Mouse (Mus musculus) intestine, embryonic 14.5 days (tissue): ENCODE measurements at regions not wholly inside any gene's neighbourhood (a gene's known extent, or its start where the extent isn't known, plus 50 kb on each side); places are given as distances from the start of the nearest gene placed in this dataset.

Experiments
- ATAC-seq: fragments of 200-750 bp; cut with Nextera tagmentation; replicated peaks from 2 replicates; pipeline ENCODE4 v1.8.0; 2017; ENCODE audit warnings: low read depth, moderate number of reproducible peaks, moderate TSS enrichment, moderate library complexity; ENCODE audit not compliant: low FRiP score, low TSS enrichment
- DNase-seq: peaks from one replicate; pipeline ENCODE4 v3.0.0-alpha.2; 2018; ENCODE audit warnings: low spot score
- H3K27ac ChIP-seq: fragments of 300-500 bp; sonication (generic); 2 replicates; pipeline ENCODE4 v1.5.1; 2014; ENCODE audit warnings: low read depth, mild to moderate bottlenecking, control low read depth
- H3K27me3 ChIP-seq: fragments of 300-500 bp; sonication (generic); replicated peaks from 2 replicates; pipeline ENCODE4 v1.6.1; 2014; ENCODE audit warnings: low read length, control low read depth; ENCODE audit not compliant: control insufficient read depth, insufficient read depth
- H3K36me3 ChIP-seq: fragments of 300-500 bp; sonication (generic); 2 replicates; pipeline ENCODE4 v1.6.1; 2014; ENCODE audit warnings: low read length, control low read depth; ENCODE audit not compliant: control insufficient read depth, insufficient read depth
- H3K4me1 ChIP-seq: fragments of 300-500 bp; sonication (generic); replicated peaks from 2 replicates; pipeline ENCODE4 v1.6.1; 2014; ENCODE audit warnings: low read length, control low read depth, mixed read lengths; ENCODE audit not compliant: control insufficient read depth, insufficient read depth
- H3K4me2 ChIP-seq: fragments of 300-500 bp; sonication (generic); 2 replicates; pipeline ENCODE4 v1.6.1; 2014; ENCODE audit warnings: low read length
- H3K4me3 ChIP-seq: fragments of 300-500 bp; sonication (generic); 2 replicates; pipeline ENCODE4 v1.5.1; 2014; ENCODE audit warnings: low read depth, low read length, control low read depth, mixed read lengths
- H3K9ac ChIP-seq: fragments of 300-500 bp; sonication (generic); 2 replicates; pipeline ENCODE4 v1.6.1; 2014; ENCODE audit warnings: mild to moderate bottlenecking, low read length
- H3K9me3 ChIP-seq: fragments of 300-500 bp; sonication (generic); 2 replicates; pipeline ENCODE4 v1.6.1; 2016; ENCODE audit warnings: low read length, control low read depth; ENCODE audit not compliant: control insufficient read depth
- WGBS: fragments of 180-500 bp; shearing (Covaris S2); extraction: QIAGEN DNeasy Blood & Tissue Kit; methylation state at CpG from one replicate; pipeline ENCODE4 v1.1.7; 2014; 5-methylcytosine and 5-hydroxymethylcytosine counted together

- Histone ChIP-seq H3K27ac (no peak overlapping the region), H3K4me3 (no peak overlapping the region), H3K4me1 (0 out of 2 replicates have a peak, but pooled peaks cover 2% of the 10 kb centered on the region), H3K9me3 (0 out of 2 replicates have a peak, but pooled peaks cover 4% of the 10 kb centered on the region), H3K9ac (no peak overlapping the region), H3K4me2 (no peak overlapping the region), H3K27me3 (no peaks in the 10 kb centered on the region), H3K36me3 (no peaks in the 10 kb centered on the region)
- DNase-seq, result no peak
- WGBS, result 79% methylated on average over 7 of the region's 7 CpGs
- no peak for ATAC-seq
Observed at GRCm38 (mm10) chr16:28982901-28983300, 53.4 kb upstream of the Mb21d2 start.
